Mouse (Mus musculus) urinary bladder, adult 18-20 months (tissue): ENCODE results near the gene Olfr380.

Experiments
- DNase-seq, 2 experiments: peaks; one replicate each; pipeline ENCODE4 v3.0.0; 2022; ENCODE audit warnings: low spot score in 2 of 2, mixed read lengths in 2 of 2

Gene Olfr380

GRCm38 (mm10) chr11:73457408-73457807, at the start of gene Olfr380:
Gene Olfr380, minus strand, starts transcription at chr11:73457508.
- DNase-seq = no peak

GRCm38 (mm10) chr11:73491503-73491902, 34.2 kb upstream of the Olfr380 start, which contains the start of gene Olfr381:
Gene Olfr381, minus strand, starts transcription at chr11:73491603.
- no peak for DNase-seq

GRCm38 (mm10) chr11:73428377-73428776, 28.9 kb downstream of the Olfr380 start, which contains the start of gene Olfr378:
Gene Olfr378, minus strand, starts transcription at chr11:73428477.
- no peak for DNase-seq
